Mouse (Mus musculus) c-Kit-positive CD71-negative TER-119-negative erythroid progenitor cells, embryonic 14.5 days (primary cell): ENCODE measurements around the gene Ptpn9.

Experiments
- DNase-seq: peaks from one replicate; pipeline ENCODE4 v3.0.0-alpha.2; 2013; ENCODE audit warnings: low read depth

Gene Ptpn9

GRCm38 (mm10) chr9:57014766-57015165 is 20.0 kb downstream of the Ptpn9 start:
- DNase-seq = no peak

DNA sequence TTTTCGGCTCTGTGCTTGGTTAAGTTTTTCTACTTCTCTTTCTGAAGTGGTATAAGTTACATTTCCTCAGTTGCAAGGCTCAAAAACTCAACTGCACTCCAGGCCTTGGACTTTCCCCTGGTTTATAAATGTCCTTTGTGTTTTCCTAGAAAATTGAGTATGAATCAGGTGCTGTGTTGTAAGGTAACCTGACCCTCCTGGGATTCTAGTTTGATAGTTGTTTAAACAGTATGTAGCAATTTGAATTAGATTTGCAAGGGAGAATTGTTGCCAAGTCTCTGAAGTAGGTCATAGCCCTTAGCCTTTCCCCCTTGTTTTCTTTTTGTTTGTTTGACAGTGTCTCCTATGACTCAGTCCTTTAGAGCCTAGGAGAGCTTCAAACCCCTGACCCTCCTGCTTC is 22.9 kb downstream of the Ptpn9 start:
- no peak for DNase-seq

- no peak for DNase-seq
Observed at GRCm38 (mm10) chr9:57031756-57032155, 37.0 kb downstream of the Ptpn9 start.

- DNase-seq = peak; percentile 57
Observed at GRCm38 (mm10) chr9:57056237-57056636, 61.5 kb downstream of the Ptpn9 start.

DNA sequence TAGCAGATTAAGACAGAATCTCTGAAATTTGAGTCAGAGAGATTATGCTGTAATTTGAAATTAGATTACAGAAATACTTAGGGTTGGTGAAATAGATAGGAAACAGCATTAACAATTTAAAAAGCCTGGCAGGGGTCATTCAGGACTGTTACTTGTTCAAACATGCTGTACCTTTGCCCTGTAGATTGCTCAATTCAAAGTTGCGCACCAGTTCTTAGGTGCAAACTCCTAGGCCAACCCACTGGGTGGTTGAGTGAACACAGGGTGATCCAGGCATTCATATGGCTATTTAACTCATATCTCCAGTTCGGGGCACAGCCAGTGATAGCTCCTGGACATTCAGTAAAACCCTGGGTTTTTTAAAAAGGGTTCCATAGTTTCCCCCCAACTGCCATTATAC is 69.4 kb downstream of the Ptpn9 start:
- DNase-seq = no peak

DNA sequence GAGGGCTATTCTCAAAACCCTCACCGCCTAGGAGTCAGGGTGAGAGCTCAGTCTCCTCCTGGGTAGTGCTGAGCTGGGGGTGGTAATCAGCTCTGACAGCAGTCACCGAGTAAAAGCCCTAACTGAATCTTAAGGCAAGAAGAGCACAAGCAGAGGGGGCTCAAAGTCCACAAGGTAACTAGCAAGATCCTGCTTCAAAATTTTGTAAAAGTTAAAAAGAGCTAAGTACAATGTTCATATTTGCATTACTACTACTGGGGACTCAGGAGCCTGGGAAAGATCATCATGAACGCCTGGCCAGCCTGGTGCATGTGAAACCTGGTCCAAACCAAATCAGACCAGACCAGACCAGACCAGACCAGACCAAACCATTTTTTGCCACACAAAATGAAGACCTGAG is 73.5 kb downstream of the Ptpn9 start:
- DNase-seq = no peak

DNA sequence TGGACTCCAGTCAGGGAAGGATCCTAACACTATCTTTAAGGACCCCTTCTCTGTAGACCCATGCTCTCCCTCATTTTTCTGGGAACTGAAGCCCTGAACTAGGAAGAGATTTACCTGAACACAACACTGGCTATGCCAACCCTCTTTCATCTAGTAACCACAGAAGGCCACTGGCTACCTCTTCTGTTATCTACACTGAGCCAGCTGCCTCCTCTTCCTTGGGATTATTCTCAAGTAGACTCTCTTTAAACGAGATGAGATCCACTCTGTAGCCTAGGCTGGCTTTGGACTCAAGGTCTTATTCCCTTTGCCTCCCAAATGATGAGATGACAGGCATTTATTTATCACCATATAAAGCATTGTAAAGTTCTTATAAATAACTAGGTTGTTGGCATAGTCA is 75.5 kb downstream of the Ptpn9 start:
- DNase-seq = no peak

- DNase-seq = no peak
Observed at GRCm38 (mm10) chr9:57070800-57071545, 76.2 kb downstream of the Ptpn9 start.

DNA sequence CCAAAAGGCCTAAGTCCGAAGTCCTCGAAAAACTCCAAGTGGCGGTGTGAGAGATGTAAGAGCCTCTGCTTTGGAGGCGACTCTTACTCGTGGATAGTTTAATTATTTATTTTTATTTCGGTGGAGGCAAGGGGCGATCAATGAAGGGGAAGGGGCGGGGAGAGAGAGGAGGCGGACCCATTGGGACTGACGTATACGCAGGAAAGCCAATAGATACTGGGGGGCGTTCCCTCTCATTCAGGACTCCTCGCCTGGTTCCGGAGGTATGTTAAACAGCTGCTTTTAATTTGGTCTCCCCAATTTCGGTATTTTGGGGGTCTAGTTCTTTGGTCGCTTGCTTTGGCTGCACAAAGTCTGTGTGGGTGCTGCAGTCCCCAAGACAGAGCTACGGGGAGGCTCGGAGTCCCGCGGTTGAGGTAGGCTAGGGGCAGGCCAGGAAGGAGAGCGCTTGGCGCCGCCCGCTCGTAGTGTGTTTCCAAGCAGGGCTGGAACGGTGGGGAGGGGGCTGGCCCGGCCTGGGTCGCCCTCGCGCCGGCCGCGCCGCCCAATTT is 77.2 kb downstream of the Ptpn9 start, which contains the start of gene Sin3a:
Gene Sin3a, plus strand, starts transcription at position 240 of the 551 bp plus-strand sequence.
- peak; percentile 75 for DNase-seq

GRCm38 (mm10) chr9:57072526-57072988 is 77.8 kb downstream of the Ptpn9 start:
- no peak for DNase-seq

- peak; percentile 100 for DNase-seq
Observed at GRCm38 (mm10) chr9:57072989-57073789, 78.5 kb downstream of the Ptpn9 start.

- DNase-seq = no peak
Observed at GRCm38 (mm10) chr9:57073790-57074094, 79.0 kb downstream of the Ptpn9 start.

- DNase-seq = no peak
Observed at GRCm38 (mm10) chr9:57074171-57074821, 79.6 kb downstream of the Ptpn9 start.

DNA sequence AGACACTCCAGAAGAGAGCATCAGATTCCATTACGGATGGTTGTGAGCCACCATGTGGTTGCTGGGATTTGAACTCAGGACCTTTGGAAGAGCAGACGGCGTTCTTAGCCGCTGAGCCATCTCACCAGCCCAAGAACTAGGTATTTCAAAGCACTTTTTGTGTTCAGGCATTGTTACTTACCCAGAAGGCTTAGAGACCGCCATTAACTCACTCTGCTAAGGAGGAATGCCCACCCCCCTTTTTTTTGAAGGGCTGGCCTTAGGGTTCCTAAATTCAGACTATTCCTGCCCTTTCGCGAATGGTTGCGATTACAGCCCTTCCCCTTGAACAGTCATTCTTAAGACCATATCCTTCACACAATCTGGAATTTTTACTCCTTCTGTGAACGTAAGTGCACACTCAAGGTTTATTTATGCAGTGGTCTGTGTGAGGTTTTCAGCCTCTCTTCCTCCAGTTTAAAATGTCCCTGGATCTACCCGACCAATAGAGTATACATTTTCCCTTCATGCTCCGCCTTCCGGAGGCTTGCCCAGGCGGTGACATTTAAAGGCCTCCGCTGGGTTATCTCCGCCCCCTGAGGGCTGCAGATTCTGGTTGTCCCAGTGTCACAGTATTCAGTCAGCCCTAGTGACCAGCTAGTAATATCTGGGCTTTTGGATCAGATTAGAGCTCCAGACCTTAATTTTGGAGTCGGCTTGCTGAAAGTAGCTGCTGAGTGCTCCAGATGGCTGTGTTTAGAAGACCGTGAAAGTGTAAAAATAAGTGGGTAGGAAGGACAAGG is 80.3 kb downstream of the Ptpn9 start:
- peak; percentile 83 for DNase-seq

DNA sequence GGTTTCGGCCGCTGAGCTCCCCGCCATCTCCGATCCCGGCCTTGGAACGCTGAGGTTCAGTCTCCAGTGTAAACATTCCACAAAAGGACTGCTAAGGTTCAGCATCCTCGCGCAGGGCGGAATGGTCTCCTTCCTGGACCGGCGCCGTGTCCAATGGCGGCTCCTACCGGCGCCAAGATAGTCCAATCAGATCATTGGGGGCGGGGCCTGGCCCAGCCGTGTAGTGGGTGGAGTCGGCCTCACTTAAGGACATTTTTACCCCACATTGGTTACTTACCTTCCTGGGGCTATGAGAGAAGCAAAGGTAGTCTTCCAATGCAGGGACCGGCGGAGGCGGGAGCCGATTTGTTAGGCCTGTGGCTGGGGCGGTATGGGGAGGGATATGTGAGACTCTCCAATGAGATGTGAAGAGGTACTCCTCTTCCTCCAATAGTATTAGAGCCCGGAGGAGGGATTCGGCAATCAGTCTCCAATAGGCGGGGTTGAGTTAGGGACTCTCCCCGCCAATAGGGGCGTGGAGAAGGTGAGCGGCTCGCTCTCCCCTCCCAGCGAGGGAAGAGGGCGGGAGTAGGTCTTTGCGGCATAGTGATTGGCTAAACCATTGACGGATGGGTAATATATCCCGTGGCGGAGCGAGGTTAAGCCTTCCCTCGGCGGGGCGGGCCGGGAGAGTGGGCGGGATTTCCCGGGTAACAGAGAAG is 81.1 kb downstream of the Ptpn9 start:
- peak; percentile 96 for DNase-seq

- DNase-seq = peak; percentile 81
Observed at GRCm38 (mm10) chr9:57076701-57077660, 82.3 kb downstream of the Ptpn9 start.

GRCm38 (mm10) chr9:57082236-57082635 is 87.5 kb downstream of the Ptpn9 start:
- DNase-seq = no peak
